Mouse (Mus musculus): ENCODE measurements around the gene Kcnma1.

DNA sequence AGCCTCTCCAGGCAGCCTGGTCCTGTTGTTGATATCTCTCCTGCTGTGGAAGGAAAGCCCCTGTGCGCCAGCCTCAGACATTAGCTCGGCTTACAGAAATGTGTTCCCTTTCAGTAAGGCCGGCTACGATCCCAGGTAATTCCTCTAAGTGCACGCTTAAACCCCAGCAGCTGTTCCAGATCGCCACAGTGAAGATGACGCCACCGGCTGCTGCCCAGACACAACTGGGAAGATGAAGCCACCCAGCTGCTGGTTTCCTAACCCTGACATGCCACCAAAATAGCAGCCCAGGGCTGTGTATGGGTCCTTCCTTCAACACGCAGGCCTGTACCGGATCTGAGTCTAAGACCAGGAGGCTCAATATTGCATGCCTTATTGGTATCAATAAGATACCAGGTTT is 307.5 kb downstream of the Kcnma1 start:
- no peak for TF ChIP-seq CTCF (IDR thresholded peaks at IDR 0.05; ENCODE audit: low read depth, low read length)
- no peak for TF ChIP-seq POLR2A (IDR thresholded peaks at IDR 0.05; ENCODE audit: extremely low read depth, insufficient read depth, low read length)

Measured in liver, adult 2 months (tissue).